Comparison of ENCODE assay signal across 9 mouse cellular contexts in genomic region chr11:33931836-33932385, GRCm38 (mm10). TPM values are rescaled to one million over a fixed set of nuclear protein-coding genes. Genes with fewer than 3 reads are reported as not detected.
DNase-seq lines count a peak whose midpoint lies in the region; ATAC-seq and TF ChIP-seq lines count a peak whose summit lies in the region.
"Had no signal": no experiment of that assay in that cellular context is flagged by ENCODE, and none has a peak within 500 bp of the region (broad histone marks: within the 10 kb centered on the region; RNA-seq: fewer than 3 reads in every experiment).

No protein-coding gene starts in this region.

- H3K9me3 ChIP-seq in liver, embryonic 13.5 days (replicated peaks), result no peaks in the 10 kb centered on the region
- H3K9me3 ChIP-seq: embryonic facial prominence, embryonic 15.5 days had no signal

- TF ChIP-seq CTCF in olfactory bulb, adult 2 months (IDR thresholded peaks at IDR 0.05; ENCODE audit: insufficient read depth, low read depth, low read length), result no peak

- H3K4me3 ChIP-seq in liver, embryonic 13.5 days (replicated peaks), result no peak overlapping the region
- H3K4me3 ChIP-seq in olfactory bulb, adult 2 months (ENCODE audit: insufficient read depth, low read depth, low read length), result no peak overlapping the region
- H3K4me3 ChIP-seq: embryonic facial prominence, embryonic 15.5 days had no signal

- WGBS in liver, embryonic 13.5 days (ENCODE audit: insufficient replicate concordance), result 18% methylated on average over 10 of the region's 10 CpGs
- WGBS in olfactory bulb, adult 2 months, result 23% methylated on average over 10 of the region's 10 CpGs

- H3K27me3 ChIP-seq in liver, embryonic 13.5 days, result no peaks in the 10 kb centered on the region

- H3K9ac ChIP-seq in liver, embryonic 13.5 days, result no peak overlapping the region
- H3K9ac ChIP-seq: embryonic facial prominence, embryonic 15.5 days had no signal

- no peaks in the 10 kb centered on the region for H3K36me3 ChIP-seq in liver, embryonic 13.5 days
- H3K36me3 ChIP-seq: embryonic facial prominence, embryonic 15.5 days had no signal

- H3K27ac ChIP-seq in liver, embryonic 13.5 days, result peak overlapping the region; percentile 29; the same call in 1 of the 2 replicates
- H3K27ac ChIP-seq in olfactory bulb, adult 2 months (ENCODE audit: insufficient read depth, low read depth, low read length), result peak overlapping the region; percentile 26
- H3K27ac ChIP-seq: embryonic facial prominence, embryonic 15.5 days had no signal

- H3K4me1 ChIP-seq in liver, embryonic 13.5 days (replicated peaks), result peaks cover 23% of the 10 kb centered on the region; the same call in 1 of the 2 replicates
- peaks cover 15% of the 10 kb centered on the region for H3K4me1 ChIP-seq in olfactory bulb, adult 2 months (ENCODE audit: control insufficient read depth, insufficient read depth, low read length)

- DNase-seq in 416B (ENCODE audit: low read depth) (peak; percentile 88), MN1 (ENCODE audit: low spot score) (no peak)
- DNase-seq in CD8-positive naive resting alpha-beta T cell, adult 2 months (ENCODE audit: low read depth in 2 of 2, low spot score in 2 of 2), result peak; percentile 45 to 65
- peak; percentile 21 for DNase-seq in gastrocnemius, postnatal 25 days
- no peak for DNase-seq in liver, embryonic 13.5 days
- DNase-seq in right cerebral cortex, postnatal 14 days, result no peak
- DNase-seq in left cerebral cortex, adult 8-10 months (ENCODE audit: low spot score in 2 of 2), result no peak

- no peak for TF ChIP-seq POLR2A in olfactory bulb, adult 2 months (IDR thresholded peaks at IDR 0.05; ENCODE audit: insufficient read depth, low read depth, low read length)

- H3K4me2 ChIP-seq in liver, embryonic 13.5 days, result no peak overlapping the region
- H3K4me2 ChIP-seq: embryonic facial prominence, embryonic 15.5 days had no signal

- no peak for ATAC-seq in liver, embryonic 13.5 days (ENCODE audit: low read depth)

RNA-seq across cellular contexts. Expression of gene Kcnmb1, which starts 30.9 kb away (rescaled TPM):
- total RNA-seq in gastrocnemius, postnatal 25 days (2021), result under 1 TPM in 1 of 2 experiments, not detected in 1; 0.51 TPM
- polyA plus RNA-seq in liver, embryonic 13.5 days (2015; fragmentation: Nextera tagmentation; extraction: Ambion mirVana), result 0.03 TPM in 2 replicates
- not detected in 2 replicates for polyA plus RNA-seq in olfactory bulb, adult 2 months (2012; ENCODE audit: insufficient read depth, insufficient read length, low replicate concordance, missing spikeins)
- under 1 TPM; 0.35 to 0.66 (median 0.42) TPM for total RNA-seq in left cerebral cortex, adult 8-10 months (2022)

Comparison
In these comparisons a context has a peak if more than half of its experiments do, and no peak if none do; other contexts are left out.
1. DNase-seq: peak in 416B (single experiment), CD8-positive naive resting alpha-beta T cell, adult 2 months (2 of 2) and gastrocnemius, postnatal 25 days (single experiment); none in liver, embryonic 13.5 days (single experiment), MN1 (single experiment), right cerebral cortex, postnatal 14 days (single experiment) and left cerebral cortex, adult 8-10 months (0 of 2).